In the genomic region with DNA sequence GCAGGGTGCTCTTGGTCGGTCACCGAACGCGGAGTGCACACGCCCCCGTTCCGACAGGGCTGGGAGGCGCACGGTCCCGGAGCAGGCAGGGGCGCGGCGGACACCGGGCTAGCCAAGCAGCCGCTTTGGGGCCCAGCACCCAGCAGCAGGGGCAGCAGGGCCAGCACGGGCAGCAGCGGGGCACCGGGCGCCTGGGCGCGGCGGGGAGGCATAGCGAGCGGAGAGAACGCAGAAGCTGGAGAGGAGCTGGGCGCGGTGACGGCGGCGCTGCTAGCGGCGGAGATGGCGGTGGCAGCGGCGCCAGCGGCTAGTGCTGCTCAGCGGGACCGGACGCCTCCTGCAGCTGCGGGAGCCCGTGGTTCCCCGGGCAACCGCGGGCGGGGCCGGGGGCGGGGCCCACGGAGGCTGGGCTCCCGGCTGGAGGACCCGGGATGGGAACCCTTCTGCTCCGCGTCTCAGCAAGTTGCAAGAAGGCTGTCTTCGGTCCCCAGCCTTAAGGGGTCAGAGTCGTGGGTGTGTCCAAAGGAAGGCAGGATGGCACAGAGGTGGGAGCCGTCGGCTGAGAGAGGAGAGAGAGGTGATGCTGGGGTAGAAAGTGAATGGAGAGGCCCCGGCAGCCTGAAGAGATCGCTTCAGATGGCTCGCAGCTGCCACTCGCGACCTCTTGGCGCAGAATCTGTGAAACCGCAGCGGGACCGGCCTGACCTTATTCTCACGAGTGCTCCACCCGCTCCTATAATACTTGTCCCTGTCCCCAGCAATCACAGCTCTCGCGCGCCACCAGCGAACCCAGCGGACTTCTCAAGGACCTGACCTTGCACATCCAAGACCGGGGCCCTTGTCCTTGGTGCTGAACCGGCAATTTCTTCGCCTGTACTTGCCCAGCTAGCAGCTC, we compare ENCODE assay signal across 8 mouse cellular contexts. TPM values are rescaled to one million over a fixed set of nuclear protein-coding genes. Genes with fewer than 3 reads are reported as not detected.
DNase-seq lines count a peak whose midpoint lies in the region; ATAC-seq and TF ChIP-seq lines count a peak whose summit lies in the region.

A gene (minus strand): TSS at position 705 of the 895 bp plus-strand sequence.

- H3K4me1 ChIP-seq in forebrain, postnatal 0 days (ENCODE audit: insufficient read depth): peaks cover 3% of the 10 kb centered on the region; the same call in 1 of the 2 replicates
- H3K4me1 ChIP-seq in liver, postnatal 0 days (ENCODE audit: insufficient read depth): peaks cover 5% of the 10 kb centered on the region
- H3K4me1 ChIP-seq in neural tube, embryonic 14.5 days (ENCODE audit: control insufficient read depth, insufficient read depth, low read length): peaks cover 27% of the 10 kb centered on the region
- peaks cover 4% of the 10 kb centered on the region for H3K4me1 ChIP-seq in thymus, adult 2 months (replicated peaks; ENCODE audit: control insufficient read depth, insufficient read depth, low read length)

- peak within 1 kb of the TSS; percentile 81 for H3K4me3 ChIP-seq in forebrain, postnatal 0 days (ENCODE audit: low read depth, low read length)
- peak within 1 kb of the TSS; percentile 31 for H3K4me3 ChIP-seq in liver, postnatal 0 days (ENCODE audit: low read depth, low read length)
- H3K4me3 ChIP-seq in neural tube, embryonic 14.5 days (ENCODE audit: low read depth, low read length): peak within 1 kb of the TSS; percentile 96
- no peak within 1 kb of the TSS for H3K4me3 ChIP-seq in thymus, adult 2 months (ENCODE audit: control insufficient read depth, insufficient read depth, low read length)

- no peaks in the 10 kb centered on the region for H3K9me3 ChIP-seq in forebrain, postnatal 0 days (ENCODE audit: low read length)
- no peaks in the 10 kb centered on the region for H3K9me3 ChIP-seq in liver, postnatal 0 days (ENCODE audit: low read length)
- H3K9me3 ChIP-seq in neural tube, embryonic 14.5 days (ENCODE audit: control insufficient read depth, low read length): no peaks in the 10 kb centered on the region

- peak within 1 kb of the TSS; percentile 81 for H3K27ac ChIP-seq in forebrain, postnatal 0 days (ENCODE audit: low read depth, low read length)
- H3K27ac ChIP-seq in liver, postnatal 0 days (ENCODE audit: low read depth): no peak within 1 kb of the TSS
- peak within 1 kb of the TSS; percentile 96 for H3K27ac ChIP-seq in neural tube, embryonic 14.5 days (ENCODE audit: low read depth, low read length)
- H3K27ac ChIP-seq in thymus, adult 2 months (ENCODE audit: control insufficient read depth, insufficient read depth, low read length): no peak within 1 kb of the TSS

- H3K27me3 ChIP-seq in forebrain, postnatal 0 days (ENCODE audit: insufficient read depth, low read length): no peaks in the 10 kb centered on the region
- H3K27me3 ChIP-seq in liver, postnatal 0 days (ENCODE audit: insufficient read depth, low read length): peaks cover 27% of the 10 kb centered on the region
- no peaks in the 10 kb centered on the region for H3K27me3 ChIP-seq in neural tube, embryonic 14.5 days (ENCODE audit: control insufficient read depth, insufficient read depth, low read length)
- peaks cover 5% of the 10 kb centered on the region; the same call in 1 of the 2 replicates for H3K27me3 ChIP-seq in thymus, adult 2 months (ENCODE audit: control insufficient read depth, insufficient read depth, low read length)

- H3K9ac ChIP-seq in forebrain, postnatal 0 days: peak within 1 kb of the TSS; percentile 87
- no peak within 1 kb of the TSS for H3K9ac ChIP-seq in liver, postnatal 0 days (replicated peaks)
- H3K9ac ChIP-seq in neural tube, embryonic 14.5 days (replicated peaks; ENCODE audit: low read depth, low read length): peak within 1 kb of the TSS; percentile 97

- no peaks in the 10 kb centered on the region for H3K36me3 ChIP-seq in forebrain, postnatal 0 days (ENCODE audit: insufficient read depth)
- no peaks in the 10 kb centered on the region for H3K36me3 ChIP-seq in liver, postnatal 0 days (replicated peaks; ENCODE audit: insufficient read depth, low read length)
- H3K36me3 ChIP-seq in neural tube, embryonic 14.5 days (ENCODE audit: control insufficient read depth, insufficient read depth, low read length): no peaks in the 10 kb centered on the region
- no peaks in the 10 kb centered on the region for H3K36me3 ChIP-seq in thymus, adult 2 months (ENCODE audit: control insufficient read depth, insufficient read depth, low read length)

- ATAC-seq in forebrain, postnatal 0 days: peak; percentile 82
- ATAC-seq in liver, postnatal 0 days: no peak
- peak; percentile 87 for ATAC-seq in neural tube, embryonic 14.5 days (ENCODE audit: low read depth)

- no peak for TF ChIP-seq EP300 in liver, postnatal 0 days (IDR thresholded peaks at IDR 0.05; ENCODE audit: low read depth)

- WGBS in forebrain, postnatal 0 days: under 1% methylated on average over 75 of the region's 75 CpGs
- WGBS in liver, postnatal 0 days (ENCODE audit: insufficient replicate concordance): 1% methylated on average over 71 of the region's 75 CpGs
- WGBS in neural tube, embryonic 14.5 days: under 1% methylated on average over 68 of the region's 75 CpGs
- WGBS in thymus, adult 2 months: 4% methylated on average over 75 of the region's 75 CpGs

- peak; percentile 96 for DNase-seq in ES-CJ7 (ENCODE audit: low read depth, low spot score)
- DNase-seq in cerebellum, adult 18-20 months: peak; percentile 68 to 69
- peak; percentile 82 for DNase-seq in forebrain, postnatal 0 days
- peak; percentile 12 for DNase-seq in heart, postnatal 25 days (ENCODE audit: low spot score)
- DNase-seq in layer of hippocampus, adult 18-20 months (ENCODE audit: low spot score in 2 of 2): peak; percentile 55 to 70
- peak; percentile 77 for DNase-seq in liver, postnatal 0 days
- DNase-seq in thymus, adult 2 months: peak; percentile 44

- peak; percentile 48 for TF ChIP-seq CTCF in forebrain, postnatal 0 days (IDR thresholded peaks at IDR 0.05; ENCODE audit: low read depth)
- TF ChIP-seq CTCF in liver, postnatal 0 days (IDR thresholded peaks at IDR 0.05; ENCODE audit: low read depth): peak; percentile 26; the same call in 1 of the 2 replicates
- TF ChIP-seq CTCF in thymus, adult 2 months (IDR thresholded peaks at IDR 0.05; ENCODE audit: borderline replicate concordance, control insufficient read depth, extremely low read depth, insufficient read depth, low read length, poor library complexity): no peak

- no peak for TF ChIP-seq POLR2A in thymus, adult 2 months (IDR thresholded peaks at IDR 0.05; ENCODE audit: control insufficient read depth, extremely low read depth, insufficient read depth, low read length, poor library complexity)

- H3K4me2 ChIP-seq in forebrain, postnatal 0 days (ENCODE audit: low read depth): peak within 1 kb of the TSS; percentile 75
- peak within 1 kb of the TSS; percentile 54 for H3K4me2 ChIP-seq in liver, postnatal 0 days (ENCODE audit: low read depth, low read length)
- H3K4me2 ChIP-seq in neural tube, embryonic 14.5 days (ENCODE audit: low read depth, low read length): peak within 1 kb of the TSS; percentile 80

- intact Hi-C loops in heart, postnatal 25 days (cut with DNase I): no loop called here

RNA-seq across cellular contexts. Expression of the gene that starts here (rescaled TPM):
- 164 and 265 TPM in 2 replicates for total RNA-seq in forebrain, postnatal 0 days (2014; rRNA removed)
- 203 and 295 TPM in 2 replicates for polyA plus RNA-seq in forebrain, postnatal 0 days (2015; fragmentation: Nextera tagmentation; extraction: Ambion mirVana)
- total RNA-seq in heart, postnatal 25 days (2021): under 1 TPM in 1 of 2 experiments, not detected in 1; 0.13 TPM
- total RNA-seq in layer of hippocampus, adult 18-20 months (2021): 100 to 1,000 TPM; 108 to 117 TPM
- not detected in 2 replicates for polyA plus RNA-seq in liver, postnatal 0 days (2015; fragmentation: Nextera tagmentation; extraction: Ambion mirVana)
- polyA plus RNA-seq in neural tube, embryonic 14.5 days (2014; fragmentation: Nextera tagmentation; extraction: Ambion mirVana): 342 and 360 TPM in 2 replicates
- polyA plus RNA-seq in thymus, adult 2 months (2012; rRNA removed): 0.13 and 0.22 TPM in 2 replicates

Comparison
In these comparisons a context has a peak if more than half of its experiments do, and no peak if none do; other contexts are left out.
1. RNA of the gene that starts here (total RNA-seq): 164 to 265 TPM in forebrain, postnatal 0 days and 108 to 117 TPM in layer of hippocampus, adult 18-20 months; 0.13 TPM in heart, postnatal 25 days; every median in the first group is over 10 times any median in the second.
2. RNA of the gene that starts here (polyA plus RNA-seq): 342 to 360 TPM in neural tube, embryonic 14.5 days and 203 to 295 TPM in forebrain, postnatal 0 days; 0.13 to 0.22 TPM in thymus, adult 2 months and not detected in liver, postnatal 0 days; every median in the first group is over 100 times any median in the second.
3. Peak in DNase-seq in heart, postnatal 25 days; RNA of the gene not detected or under 1 TPM.
4. Peak in DNase-seq, H3K4me3 ChIP-seq and H3K4me2 ChIP-seq in liver, postnatal 0 days; RNA of the gene not detected or under 1 TPM.
5. Peak in DNase-seq in thymus, adult 2 months; RNA of the gene not detected or under 1 TPM.
6. DNase-seq: peak in every context shown above with its lines; median percentile 96 in ES-CJ7; 82 in forebrain, postnatal 0 days; 77 in liver, postnatal 0 days; 68 in cerebellum, adult 18-20 months; 62 in layer of hippocampus, adult 18-20 months; 44 in thymus, adult 2 months; 12 in heart, postnatal 25 days.
7. H3K27ac ChIP-seq: peak in forebrain, postnatal 0 days (single experiment) and neural tube, embryonic 14.5 days (single experiment); none in liver, postnatal 0 days (single experiment) and thymus, adult 2 months (single experiment).
8. Peak in every context shown above with its lines, with median percentiles within 50 percentile points of each other: H3K4me2 ChIP-seq.